Mouse (Mus musculus) neural tube, embryonic 12.5 days (tissue): Measurements from ENCODE around the gene C2cd4b. TPM values are rescaled to one million over a fixed set of nuclear protein-coding genes. Genes with fewer than 3 reads are reported as not detected.

Source experiments
- microRNA-seq: library from miRNA; unstranded; fragments of <30 nt; microRNA quantifications from one replicate; pipeline ENCODE4, GENCODE M21; 2017
- polyA plus RNA-seq: library from polyadenylated mRNA; unstranded; fragments of >200 nt; fragmentation: Nextera tagmentation; extraction: Ambion mirVana; gene quantifications from 2 replicates; pipeline ENCODE4 v1.2.1, GENCODE M21; 2016

Gene C2cd4b
- polyA plus RNA-seq, 1 experiment from 2014 or later: 0.94 TPM

Small RNAs within 50 kb of the gene (microRNA-seq; reads per million reads assigned to microRNA genes)
- gene Mir7241 (not detected), gene Mir7242 (not detected)

Other genes with a start within 250 kb of the C2cd4b start
- gene Tln2, start 199.7 kb upstream of the C2cd4b start, polyA plus RNA-seq: 19.0 and 23.4 TPM in 2 replicates
- 0.27 and 0.42 TPM in 2 replicates for gene C2cd4a, start 72.9 kb downstream of the C2cd4b start, polyA plus RNA-seq
- gene Vps13c, start 81.0 kb downstream of the C2cd4b start, polyA plus RNA-seq: 8.0 and 8.2 TPM in 2 replicates